ENCODE assay signal across 16 mouse cellular contexts in the genomic region with DNA sequence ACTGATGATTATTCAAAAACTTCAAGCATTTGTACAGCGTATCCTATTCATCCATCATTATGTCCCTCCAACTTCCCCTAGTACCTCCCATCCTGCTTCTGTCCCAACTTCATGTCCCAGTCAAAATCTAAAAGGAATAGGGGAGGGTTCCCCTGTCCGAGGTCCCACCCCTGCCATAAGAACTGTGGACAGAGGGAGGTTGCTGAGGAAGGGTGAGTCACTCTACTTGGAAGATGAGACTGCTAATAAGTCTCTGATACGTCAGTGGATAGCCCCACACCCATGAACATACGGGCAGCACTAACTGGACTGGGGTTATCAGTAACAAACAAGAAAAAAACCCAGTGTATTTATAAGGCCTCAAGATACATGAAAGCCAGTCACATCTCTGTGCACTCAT. TPM values are rescaled to one million over a fixed set of nuclear protein-coding genes. Genes with fewer than 3 reads are reported as not detected.
A peak's percentile ranks its signal among the peaks of the same experiment; 100 is the strongest.
DNase-seq lines count a peak whose midpoint lies in the region; ATAC-seq and TF ChIP-seq lines count a peak whose summit lies in the region.
"Had no signal": no experiment of that assay in that cellular context is flagged by ENCODE, and none has a peak within 500 bp of the region (broad histone marks: within the 10 kb centered on the region; RNA-seq: fewer than 3 reads in every experiment).

No protein-coding gene starts in this region.

- WGBS in liver, embryonic 12.5 days (ENCODE audit: insufficient replicate concordance) = 41% methylated on average over 4 of the region's 4 CpGs
- 50% methylated on average over 4 of the region's 4 CpGs for WGBS in liver, embryonic 11.5 days
- WGBS in heart, embryonic 15.5 days = 52% methylated on average over 4 of the region's 4 CpGs
- WGBS in hindbrain, embryonic 16.5 days = 92% methylated on average over 4 of the region's 4 CpGs

- no peak overlapping the region for H3K9ac ChIP-seq in liver, embryonic 12.5 days
- H3K9ac ChIP-seq in liver, embryonic 11.5 days (ENCODE audit: low read depth, low read length) = no peak overlapping the region
- H3K9ac ChIP-seq in heart, embryonic 15.5 days = no peak overlapping the region
- H3K9ac ChIP-seq in hindbrain, embryonic 16.5 days (ENCODE audit: low read depth, low read length) = no peak overlapping the region
- H3K9ac ChIP-seq: forebrain, embryonic 13.5 days; limb, embryonic 13.5 days; neural tube, embryonic 13.5 days had no signal

- no peaks in the 10 kb centered on the region for H3K79me2 ChIP-seq in myocyte (ENCODE audit: control insufficient read depth, insufficient read depth)

- no peak overlapping the region for H3ac ChIP-seq in myocyte (ENCODE audit: control insufficient read depth, insufficient read length)

- peak; percentile 43 for DNase-seq in adrenal gland, postnatal 14 days
- DNase-seq in adrenal gland, postnatal 4 days (ENCODE audit: low spot score in 2 of 2) = no peak
- no peak for DNase-seq in liver, embryonic 11.5 days (ENCODE audit: low spot score)
- DNase-seq in spleen, postnatal 4 days (ENCODE audit: low spot score in 2 of 2) = no peak
- DNase-seq: gastrocnemius, adult 2 months had no signal

- no peak overlapping the region for H3K4me3 ChIP-seq in liver, embryonic 12.5 days
- no peak overlapping the region for H3K4me3 ChIP-seq in liver, embryonic 11.5 days (ENCODE audit: low read depth, low read length)
- no peak overlapping the region for H3K4me3 ChIP-seq in heart, embryonic 15.5 days
- no peak overlapping the region for H3K4me3 ChIP-seq in myocyte
- no peak overlapping the region for H3K4me3 ChIP-seq in hindbrain, embryonic 16.5 days (ENCODE audit: low read length)
- H3K4me3 ChIP-seq: forebrain, embryonic 13.5 days; gastrocnemius, adult 2 months; hindbrain, embryonic 10.5 days; limb, embryonic 13.5 days; neural tube, embryonic 13.5 days had no signal

- H3K4me2 ChIP-seq in liver, embryonic 12.5 days = no peak overlapping the region
- no peak overlapping the region for H3K4me2 ChIP-seq in liver, embryonic 11.5 days
- no peak overlapping the region for H3K4me2 ChIP-seq in heart, embryonic 15.5 days
- peak overlapping the region; percentile 35 for H3K4me2 ChIP-seq in myocyte (ENCODE audit: low read depth)
- no peak overlapping the region for H3K4me2 ChIP-seq in hindbrain, embryonic 16.5 days (ENCODE audit: low read length)
- H3K4me2 ChIP-seq: forebrain, embryonic 13.5 days; limb, embryonic 13.5 days; neural tube, embryonic 13.5 days had no signal

- no peaks in the 10 kb centered on the region for H3K9me3 ChIP-seq in liver, embryonic 12.5 days (replicated peaks)
- H3K9me3 ChIP-seq in liver, embryonic 11.5 days (ENCODE audit: control insufficient read depth, low read length) = no peaks in the 10 kb centered on the region
- H3K9me3 ChIP-seq in heart, embryonic 15.5 days (replicated peaks) = no peaks in the 10 kb centered on the region
- H3K9me3 ChIP-seq in hindbrain, embryonic 16.5 days (ENCODE audit: control insufficient read depth, low read length) = no peaks in the 10 kb centered on the region
- H3K9me3 ChIP-seq: forebrain, embryonic 13.5 days; hindbrain, embryonic 10.5 days; limb, embryonic 13.5 days; neural tube, embryonic 13.5 days had no signal

- H3K27me3 ChIP-seq in liver, embryonic 12.5 days (replicated peaks) = no peaks in the 10 kb centered on the region
- no peaks in the 10 kb centered on the region for H3K27me3 ChIP-seq in liver, embryonic 11.5 days (replicated peaks; ENCODE audit: control insufficient read depth, insufficient read depth, low read length)
- H3K27me3 ChIP-seq in heart, embryonic 15.5 days = no peaks in the 10 kb centered on the region
- no peaks in the 10 kb centered on the region for H3K27me3 ChIP-seq in myocyte (ENCODE audit: control insufficient read depth, insufficient read depth, insufficient read length)
- H3K27me3 ChIP-seq in hindbrain, embryonic 16.5 days (replicated peaks; ENCODE audit: control insufficient read depth, insufficient read depth, low read length) = no peaks in the 10 kb centered on the region
- H3K27me3 ChIP-seq: forebrain, embryonic 13.5 days; limb, embryonic 13.5 days; neural tube, embryonic 13.5 days had no signal

- TF ChIP-seq POLR2A in myocyte (IDR thresholded peaks at IDR 0.05; ENCODE audit: insufficient read length, low read depth) = no peak

- no peaks in the 10 kb centered on the region for H3K36me3 ChIP-seq in liver, embryonic 12.5 days
- no peaks in the 10 kb centered on the region for H3K36me3 ChIP-seq in liver, embryonic 11.5 days (ENCODE audit: control insufficient read depth, insufficient read depth, low read length)
- no peaks in the 10 kb centered on the region for H3K36me3 ChIP-seq in heart, embryonic 15.5 days
- no peaks in the 10 kb centered on the region for H3K36me3 ChIP-seq in myocyte (ENCODE audit: control insufficient read depth, insufficient read depth)
- H3K36me3 ChIP-seq in hindbrain, embryonic 16.5 days (ENCODE audit: control insufficient read depth, insufficient read depth, low read length) = no peaks in the 10 kb centered on the region
- H3K36me3 ChIP-seq: G1E; hindbrain, embryonic 10.5 days; limb, embryonic 13.5 days; neural tube, embryonic 13.5 days had no signal

- H3K27ac ChIP-seq in liver, embryonic 12.5 days = no peak overlapping the region
- no peak overlapping the region for H3K27ac ChIP-seq in liver, embryonic 11.5 days (ENCODE audit: low read depth, low read length)
- peak overlapping the region; percentile 33; the same call in 1 of the 2 replicates for H3K27ac ChIP-seq in heart, embryonic 15.5 days
- no peak overlapping the region for H3K27ac ChIP-seq in hindbrain, embryonic 16.5 days (ENCODE audit: low read depth, low read length)
- H3K27ac ChIP-seq: forebrain, embryonic 13.5 days; gastrocnemius, adult 2 months; hindbrain, embryonic 10.5 days; limb, embryonic 13.5 days; macrophage; neural tube, embryonic 13.5 days had no signal

- H3K4me1 ChIP-seq in liver, embryonic 12.5 days = peaks cover 22% of the 10 kb centered on the region
- H3K4me1 ChIP-seq in liver, embryonic 11.5 days (replicated peaks; ENCODE audit: control insufficient read depth, insufficient read depth, low read length) = peaks cover 20% of the 10 kb centered on the region
- peaks cover 44% of the 10 kb centered on the region for H3K4me1 ChIP-seq in heart, embryonic 15.5 days (replicated peaks)
- peaks cover 13% of the 10 kb centered on the region for H3K4me1 ChIP-seq in hindbrain, embryonic 16.5 days (ENCODE audit: control insufficient read depth, insufficient read depth, low read depth, low read length)

- 0 out of 2 replicates have a peak, but pooled peaks have one; percentile 11 for ATAC-seq in liver, embryonic 12.5 days
- no peak for ATAC-seq in liver, embryonic 11.5 days (replicated peaks; ENCODE audit: low FRiP score)
- ATAC-seq in heart, embryonic 15.5 days (replicated peaks; ENCODE audit: insufficient number of reproducible peaks, insufficient read depth, low FRiP score, low read depth) = no peak
- ATAC-seq in hindbrain, embryonic 16.5 days = no peak
- ATAC-seq: forebrain, embryonic 13.5 days; midbrain, embryonic 16.5 days had no signal

TF ChIP-seq in myocyte, 11 proteins besides CTCF, POLR2A, EP300 and RAD21:
- TF ChIP-seq MYOG (IDR thresholded peaks at IDR 0.05; ENCODE audit: control insufficient read depth in 1 of 3, insufficient read depth in 1 of 3, insufficient read length in 2 of 3, low read depth in 2 of 3) (no peak), MAX (IDR thresholded peaks at IDR 0.05; ENCODE audit: low read depth) (no peak), POLR2AphosphoS2 (IDR thresholded peaks at IDR 0.05; ENCODE audit: insufficient read length, low read depth) (no peak), TCF12 (IDR thresholded peaks at IDR 0.05; ENCODE audit: insufficient read depth, poor library complexity, severe bottlenecking) (no peak), MYOD1 (IDR thresholded peaks at IDR 0.05; ENCODE audit: control insufficient read depth in 1 of 3, insufficient read length in 2 of 3, low read depth in 2 of 3) (no peak), SRF (IDR thresholded peaks at IDR 0.05; ENCODE audit: control insufficient read depth, insufficient read length, low read depth) (no peak), CEBPB (IDR thresholded peaks at IDR 0.05; ENCODE audit: insufficient read depth, poor library complexity, severe bottlenecking) (no peak), USF1 (IDR thresholded peaks at IDR 0.05; ENCODE audit: low read depth) (no peak), TCF3 (IDR thresholded peaks at IDR 0.05; ENCODE audit: insufficient read length, low read depth) (no peak), REST (IDR thresholded peaks at IDR 0.05; ENCODE audit: insufficient read depth, insufficient read length) (no peak), E2F4 (IDR thresholded peaks at IDR 0.05; ENCODE audit: insufficient read depth) (no peak)

RNA-seq across cellular contexts. Expression of gene Inpp5a, which starts 29.0 kb away (rescaled TPM):
- total RNA-seq in adrenal gland, postnatal 14 days (2021) = 60.1 and 60.3 TPM in 2 replicates
- 100 to 1,000 TPM; 103 to 105 TPM for total RNA-seq in adrenal gland, postnatal 4 days (2021)
- 10.1 and 11.0 TPM in 2 replicates for polyA plus RNA-seq in liver, embryonic 12.5 days (2016; fragmentation: Nextera tagmentation; extraction: Ambion mirVana)
- 11.8 and 14.3 TPM in 2 replicates for polyA plus RNA-seq in liver, embryonic 11.5 days (2014; fragmentation: Nextera tagmentation; extraction: Ambion mirVana)
- polyA plus RNA-seq in heart, embryonic 15.5 days (2015; fragmentation: Nextera tagmentation; extraction: Ambion mirVana) = 53.4 and 58.4 TPM in 2 replicates
- polyA plus RNA-seq in myocyte (2012; fragmentation: generic; extraction: Trizol) = 37.8 TPM
- polyA plus RNA-seq in hindbrain, embryonic 16.5 days (2015; fragmentation: Nextera tagmentation; extraction: Ambion mirVana) = 17.4 and 18.8 TPM in 2 replicates
